ENCODE assay signal across 8 mouse cellular contexts in genomic region chr10:81526779-81527178, GRCm38 (mm10). TPM values are rescaled to one million over a fixed set of nuclear protein-coding genes. Genes with fewer than 3 reads are reported as not detected.
DNase-seq lines count a peak whose midpoint lies in the region; ATAC-seq and TF ChIP-seq lines count a peak whose summit lies in the region.

No protein-coding gene starts in this region.

- TF ChIP-seq POLR2A in limb, embryonic 14.5 days (IDR thresholded peaks at IDR 0.05; ENCODE audit: borderline replicate concordance, extremely low read depth, insufficient read depth, insufficient read length) = no peak

- peak; percentile 78 for DNase-seq in layer of hippocampus, adult 11-12 months (ENCODE audit: low spot score)
- DNase-seq in layer of hippocampus, adult 9-11 months = no peak
- DNase-seq in c-Kit-positive CD71-positive TER-119-positive erythroid progenitor cells, embryonic 14.5 days (ENCODE audit: low spot score) = peak; percentile 75
- DNase-seq in gastrocnemius, adult 18-20 months (ENCODE audit: low spot score) = peak; percentile 87
- DNase-seq in limb, embryonic 14.5 days (ENCODE audit: low spot score) = peak; percentile 56
- peak; percentile 92 for DNase-seq in naive thymus-derived CD4-positive, alpha-beta T cell, adult 2 months (ENCODE audit: low read depth)
- DNase-seq in testis, postnatal 14 days (ENCODE audit: low spot score) = peak; percentile 72

- no peak overlapping the region for H3K4me3 ChIP-seq in limb, embryonic 14.5 days (replicated peaks; ENCODE audit: low read length)

- H3K27me3 ChIP-seq in limb, embryonic 14.5 days (ENCODE audit: control insufficient read depth, insufficient read depth, low read length) = no peaks in the 10 kb centered on the region; the same call in 1 of the 2 replicates

- 13% methylated on average over 14 of the region's 14 CpGs for WGBS in limb, embryonic 14.5 days

- ATAC-seq in inflammation-experienced regulatory T-cells, adult 6 months = peak; percentile 71
- ATAC-seq in limb, embryonic 14.5 days (ENCODE audit: low FRiP score, low read depth) = no peak

- no peaks in the 10 kb centered on the region for H3K4me1 ChIP-seq in limb, embryonic 14.5 days (ENCODE audit: control insufficient read depth, insufficient read depth, low read length)

- H3K9ac ChIP-seq in limb, embryonic 14.5 days (ENCODE audit: low read depth, low read length, severe bottlenecking) = no peak overlapping the region

- H3K27ac ChIP-seq in limb, embryonic 14.5 days (replicated peaks; ENCODE audit: low read depth, low read length) = no peak overlapping the region

- peaks cover 34% of the 10 kb centered on the region for H3K36me3 ChIP-seq in limb, embryonic 14.5 days (ENCODE audit: control insufficient read depth, insufficient read depth, low read length)

- no peaks in the 10 kb centered on the region for H3K9me3 ChIP-seq in limb, embryonic 14.5 days (ENCODE audit: control insufficient read depth, low read length)

- no peak overlapping the region for H3K4me2 ChIP-seq in limb, embryonic 14.5 days (replicated peaks; ENCODE audit: low read depth, low read length, severe bottlenecking)

RNA-seq across cellular contexts. Expression of gene Gna15, which starts 2.8 kb away (rescaled TPM):
- under 1 TPM; 0.53 to 0.57 TPM for total RNA-seq in gastrocnemius, adult 18-20 months (2021)
- 100 to 1,000 TPM in 1 of 3 experiments, 10 to 100 TPM in 2; 23.1 to 102 (median 24.3) TPM for polyA plus RNA-seq in inflammation-experienced regulatory T-cells, adult 6 months (2017; shearing (Covaris generic))
- polyA plus RNA-seq in limb, embryonic 14.5 days (2012; rRNA removed) = 3.7 and 3.8 TPM in 2 replicates
- polyA plus RNA-seq in limb, embryonic 14.5 days (2014; fragmentation: Nextera tagmentation; extraction: Ambion mirVana) = 3.4 and 3.8 TPM in 2 replicates

RNA-seq across cellular contexts. Expression of gene Gna11, which starts 18.2 kb away (rescaled TPM):
- total RNA-seq in gastrocnemius, adult 18-20 months (2021) = 10 to 100 TPM; 26.2 to 31.8 TPM
- 10 to 100 TPM; 26.5 to 29.4 (median 28.7) TPM for polyA plus RNA-seq in inflammation-experienced regulatory T-cells, adult 6 months (2017; shearing (Covaris generic))
- polyA plus RNA-seq in limb, embryonic 14.5 days (2012; rRNA removed) = 97.4 and 116 TPM in 2 replicates
- 89.1 and 91.7 TPM in 2 replicates for polyA plus RNA-seq in limb, embryonic 14.5 days (2014; fragmentation: Nextera tagmentation; extraction: Ambion mirVana)

RNA-seq across cellular contexts. Expression of gene S1pr4, which starts 26.8 kb away (rescaled TPM):
- under 1 TPM; 0.71 to 0.78 TPM for total RNA-seq in gastrocnemius, adult 18-20 months (2021)
- polyA plus RNA-seq in inflammation-experienced regulatory T-cells, adult 6 months (2017; shearing (Covaris generic)) = 10 to 100 TPM; 49.1 to 93.2 (median 50.3) TPM
- polyA plus RNA-seq in limb, embryonic 14.5 days (2012; rRNA removed) = 0.50 and 0.79 TPM in 2 replicates
- polyA plus RNA-seq in limb, embryonic 14.5 days (2014; fragmentation: Nextera tagmentation; extraction: Ambion mirVana) = 0.23 and 0.66 TPM in 2 replicates

RNA-seq across cellular contexts. Expression of gene Ncln, which starts 30.6 kb away (rescaled TPM):
- total RNA-seq in gastrocnemius, adult 18-20 months (2021) = 10 to 100 TPM; 41.0 to 45.8 TPM
- 10 to 100 TPM; 34.3 to 41.1 (median 36.9) TPM for polyA plus RNA-seq in inflammation-experienced regulatory T-cells, adult 6 months (2017; shearing (Covaris generic))
- 218 and 324 TPM in 2 replicates for polyA plus RNA-seq in limb, embryonic 14.5 days (2012; rRNA removed)
- 76.4 and 89.7 TPM in 2 replicates for polyA plus RNA-seq in limb, embryonic 14.5 days (2014; fragmentation: Nextera tagmentation; extraction: Ambion mirVana)

RNA-seq across cellular contexts. Expression of gene Aes, which starts 32.5 kb away (rescaled TPM):
- 100 to 1,000 TPM; 947 to 962 TPM for total RNA-seq in gastrocnemius, adult 18-20 months (2021)
- polyA plus RNA-seq in inflammation-experienced regulatory T-cells, adult 6 months (2017; shearing (Covaris generic)) = 100 to 1,000 TPM in 2 of 3 experiments, 10 to 100 TPM in 1; 82.5 to 118 (median 109) TPM
- 472 and 473 TPM in 2 replicates for polyA plus RNA-seq in limb, embryonic 14.5 days (2012; rRNA removed)
- 380 and 393 TPM in 2 replicates for polyA plus RNA-seq in limb, embryonic 14.5 days (2014; fragmentation: Nextera tagmentation; extraction: Ambion mirVana)

Comparison
In these comparisons a context has a peak if more than half of its experiments do, and no peak if none do; other contexts are left out.
1. RNA of gene Gna15, which starts 2.8 kb away (polyA plus RNA-seq): 23.1 to 102 TPM in inflammation-experienced regulatory T-cells, adult 6 months; 3.4 to 3.8 TPM in limb, embryonic 14.5 days; every median in the first group is over 4 times any median in the second.
2. RNA of gene S1pr4, which starts 26.8 kb away (polyA plus RNA-seq): 49.1 to 93.2 TPM in inflammation-experienced regulatory T-cells, adult 6 months; 0.23 to 0.79 TPM in limb, embryonic 14.5 days; every median in the first group is over 10 times any median in the second.